Mouse (Mus musculus): ENCODE data around the gene Arhgef12.

DNA sequence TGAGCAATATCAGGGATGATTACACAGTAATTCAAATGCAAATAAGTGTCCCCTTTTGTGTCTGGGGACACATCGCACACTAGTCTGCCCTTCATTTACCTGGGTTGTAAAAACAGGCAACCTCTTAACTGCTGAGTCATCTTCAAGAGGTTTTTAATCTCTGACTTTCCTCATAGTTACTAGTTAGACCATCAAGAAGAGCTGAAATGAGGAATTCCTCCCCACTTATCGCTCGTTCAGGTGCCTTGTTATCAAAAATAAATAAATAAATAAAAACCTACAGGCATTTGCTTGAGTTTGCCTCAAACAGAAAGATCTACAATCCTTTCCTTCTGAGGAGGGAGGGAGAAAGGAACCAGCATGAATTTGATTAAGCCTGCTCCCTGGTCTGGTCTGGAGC, 1.7 kb upstream of the Arhgef12 start:
- TF ChIP-seq TCF12 (IDR thresholded peaks at IDR 0.05; ENCODE audit: low read depth, low read length), result no peak
- peak; percentile 54 for TF ChIP-seq GATA1 (IDR thresholded peaks at IDR 0.05; ENCODE audit: low read depth, low read length)
- TF ChIP-seq TBP (IDR thresholded peaks at IDR 0.05; ENCODE audit: low read depth, low read length), result no peak
- TF ChIP-seq EP300 (IDR thresholded peaks at IDR 0.05; ENCODE audit: low read depth in 1 of 2, low read length in 2 of 2), result no peak
- TF ChIP-seq MAX (IDR thresholded peaks at IDR 0.05; ENCODE audit: low read length), result no peak
- no peak for TF ChIP-seq MYC (IDR thresholded peaks at IDR 0.05; ENCODE audit: low read depth, low read length)
- no peak for TF ChIP-seq E2F4 (IDR thresholded peaks at IDR 0.05; ENCODE audit: borderline replicate concordance, low read depth, low read length)
- TF ChIP-seq POLR2A (IDR thresholded peaks at IDR 0.05; ENCODE audit: control insufficient read depth in 1 of 2, insufficient read depth in 1 of 2, low read depth in 1 of 2, low read length in 2 of 2, poor library complexity in 1 of 2), result no peak

Measured in MEL (cell line).